Mouse (Mus musculus): ENCODE measurements around the gene Rcn3.

- no peak for TF ChIP-seq CTCF (IDR thresholded peaks at IDR 0.05; ENCODE audit: low read depth)
- TF ChIP-seq EP300 (IDR thresholded peaks at IDR 0.05; ENCODE audit: low read depth) = no peak
Measured at GRCm38 (mm10) chr7:45105491-45105890, 13.5 kb upstream of the Rcn3 start.
